Mouse (Mus musculus): ENCODE measurements at regions not wholly inside any gene's neighbourhood (a gene's known extent, or its start where the extent isn't known, plus 50 kb on each side); places are given as distances from the start of the nearest gene placed in this dataset.

- whole genome bisulfite sequencing, result 74% methylated on average over 7 of the region's 7 CpGs
These were observed 471.3 kb upstream of the Kcnab2 start for GRCm38 (mm10) chr4:152948956-152949355.

GRCm38 (mm10) chr4:152941159-152941558 lies 463.5 kb upstream of the Kcnab2 start:
- ATAC-seq (ENCODE audit: insufficient read depth, low FRiP score, low read depth), result no peak; the same call in 1 of the 2 replicates
- H3K4me3 ChIP-seq (replicated peaks), result no peak overlapping the region

More at GRCm38 (mm10) chr4:152948956-152949355, 471.3 kb upstream of the Kcnab2 start:
- Histone ChIP-seq H3K27ac (no peak overlapping the region), H3K9me3 (no peaks in the 10 kb centered on the region), H3K36me3 (no peaks in the 10 kb centered on the region), H3K9ac (no peak overlapping the region), H3K4me1 (peaks cover 7% of the 10 kb centered on the region; the same call in 1 of the 2 replicates), H3K27me3 (replicated peaks) (no peaks in the 10 kb centered on the region), H3K4me3 (replicated peaks) (no peak overlapping the region), H3K4me2 (no peak overlapping the region)
- ATAC-seq (ENCODE audit: insufficient read depth, low FRiP score, low read depth), result no peak

DNA sequence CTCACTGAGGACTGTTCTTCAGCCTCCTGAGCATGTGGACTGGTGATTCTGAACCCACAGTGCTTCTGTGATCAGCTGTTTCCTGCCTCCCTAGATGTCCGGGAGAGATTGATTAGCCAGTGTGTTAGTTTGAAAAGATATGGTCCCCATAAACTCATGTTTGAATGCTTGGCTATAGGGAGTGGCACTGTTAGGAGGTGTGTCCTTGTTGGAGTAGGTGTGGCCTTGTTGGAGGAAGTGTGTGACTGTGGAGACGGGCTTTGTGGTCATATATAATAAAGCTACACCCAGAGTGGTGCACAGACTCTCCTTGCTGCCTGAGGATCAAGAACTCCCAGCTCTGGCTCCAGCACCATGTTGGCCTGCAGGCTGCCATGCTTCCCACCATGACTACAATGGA lies 458.9 kb upstream of the Kcnab2 start:
- no peak overlapping the region for H3K9ac ChIP-seq
- WGBS, result 47% methylated on average over 2 of the region's 2 CpGs
- ATAC-seq (ENCODE audit: insufficient read depth, low FRiP score, low read depth), result no peak

More at GRCm38 (mm10) chr4:152941159-152941558, 463.5 kb upstream of the Kcnab2 start:
- Histone ChIP-seq H3K27me3 (replicated peaks) (no peaks in the 10 kb centered on the region), H3K4me1 (no peaks in the 10 kb centered on the region), H3K9ac (no peak overlapping the region), H3K27ac (no peak overlapping the region), H3K36me3 (no peaks in the 10 kb centered on the region), H3K4me2 (no peak overlapping the region), H3K9me3 (no peaks in the 10 kb centered on the region)
- WGBS, result 76% methylated on average over 8 of the region's 8 CpGs

DNA sequence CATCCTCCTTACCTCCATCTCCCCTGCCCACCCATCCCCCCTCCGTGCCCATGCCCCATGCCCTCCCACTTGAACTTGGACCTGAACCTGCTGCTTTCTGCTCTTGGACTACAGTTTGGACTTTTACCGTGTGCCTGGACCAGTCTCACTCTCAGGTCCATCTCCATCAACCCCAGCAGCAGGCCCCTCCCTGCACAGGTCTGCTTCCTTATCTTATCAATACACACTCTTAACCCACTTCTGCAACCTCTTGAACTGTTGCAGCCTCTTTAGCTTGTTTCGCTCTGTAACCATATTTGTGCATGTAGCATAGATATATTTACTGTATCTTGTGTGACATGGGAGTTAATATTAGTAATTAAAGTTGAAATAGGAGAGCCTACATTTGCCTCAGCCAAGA lies 457.8 kb upstream of the Kcnab2 start:
- ATAC-seq (ENCODE audit: insufficient read depth, low FRiP score, low read depth), result no peak
- Histone ChIP-seq H3K27me3 (replicated peaks) (no peaks in the 10 kb centered on the region), H3K4me2 (no peak overlapping the region), H3K9me3 (no peaks in the 10 kb centered on the region), H3K9ac (no peak overlapping the region), H3K36me3 (no peaks in the 10 kb centered on the region), H3K4me3 (replicated peaks) (no peak overlapping the region), H3K4me1 (no peaks in the 10 kb centered on the region), H3K27ac (no peak overlapping the region)
- WGBS, result 76% methylated on average over 3 of the region's 3 CpGs

More for the DNA sequence above, 458.9 kb upstream of the Kcnab2 start:
- Histone ChIP-seq H3K4me3 (replicated peaks) (no peak overlapping the region), H3K27me3 (replicated peaks) (no peaks in the 10 kb centered on the region), H3K4me1 (no peaks in the 10 kb centered on the region), H3K9me3 (no peaks in the 10 kb centered on the region), H3K36me3 (no peaks in the 10 kb centered on the region), H3K27ac (no peak overlapping the region), H3K4me2 (no peak overlapping the region)

DNA sequence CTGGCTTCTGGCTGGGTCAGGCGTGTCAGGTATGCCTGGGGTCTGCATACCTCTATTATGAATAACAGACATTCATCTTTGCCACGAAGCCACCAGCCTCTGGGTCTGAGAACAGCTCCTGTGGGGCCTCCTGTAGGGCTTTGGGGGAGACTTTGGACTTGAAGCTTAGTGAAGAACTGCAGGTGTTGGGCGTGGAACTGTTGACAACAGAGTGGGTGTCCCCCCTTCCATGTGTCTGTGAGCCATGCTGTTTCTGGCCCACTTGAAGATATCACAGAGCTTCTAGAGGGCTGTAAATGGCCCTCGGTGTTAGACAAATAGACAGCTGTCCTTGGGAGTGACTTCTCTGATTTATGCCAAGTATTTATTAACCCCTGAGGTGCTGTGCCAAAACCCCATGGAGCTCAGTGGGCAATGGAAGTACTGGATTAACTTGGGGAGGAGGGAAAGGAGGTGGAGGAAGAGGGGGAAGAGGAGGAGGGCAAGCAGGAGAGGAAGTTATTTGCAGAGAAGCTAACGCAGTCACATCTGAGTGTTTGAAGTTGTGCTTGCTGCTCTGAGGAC lies 450.8 kb upstream of the Kcnab2 start:
- Histone ChIP-seq H3K27me3 (replicated peaks) (no peaks in the 10 kb centered on the region), H3K9me3 (no peaks in the 10 kb centered on the region), H3K36me3 (no peaks in the 10 kb centered on the region), H3K4me2 (no peak overlapping the region), H3K4me3 (replicated peaks) (no peak overlapping the region), H3K9ac (no peak overlapping the region), H3K27ac (no peak overlapping the region), H3K4me1 (no peaks in the 10 kb centered on the region)
- no peak for ATAC-seq (ENCODE audit: insufficient read depth, low FRiP score, low read depth)
- 49% methylated on average over 5 of the region's 5 CpGs for WGBS

DNA sequence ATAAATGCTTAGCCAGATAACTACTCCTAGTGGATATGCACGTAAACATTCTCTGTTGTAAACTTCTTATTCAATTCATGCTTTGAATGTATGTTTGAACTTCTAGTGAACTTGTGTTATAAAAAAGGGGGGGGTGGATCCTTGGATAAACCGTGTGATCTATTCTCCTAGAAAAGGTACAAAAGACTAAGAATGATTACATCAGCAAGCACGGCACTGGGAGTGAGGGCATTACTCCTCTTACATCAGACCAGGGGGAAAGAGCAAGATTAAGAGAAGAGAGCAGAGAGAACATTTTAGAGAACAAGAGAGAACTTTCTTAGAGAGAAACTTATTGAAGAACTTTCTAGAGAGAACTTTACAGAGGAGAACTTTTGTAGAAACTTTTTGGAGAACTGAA lies 442.6 kb upstream of the Kcnab2 start:
- H3K4me3 ChIP-seq (replicated peaks), result no peak overlapping the region
- H3K36me3 ChIP-seq, result no peaks in the 10 kb centered on the region
- no peak for ATAC-seq (ENCODE audit: insufficient read depth, low FRiP score, low read depth)
- no peaks in the 10 kb centered on the region for H3K9me3 ChIP-seq
- H3K9ac ChIP-seq, result no peak overlapping the region
- no peak overlapping the region for H3K4me2 ChIP-seq
- no peaks in the 10 kb centered on the region for H3K4me1 ChIP-seq
- H3K27me3 ChIP-seq (replicated peaks), result no peaks in the 10 kb centered on the region
- H3K27ac ChIP-seq, result no peak overlapping the region
- WGBS, result 46% methylated on average over 3 of the region's 3 CpGs

DNA sequence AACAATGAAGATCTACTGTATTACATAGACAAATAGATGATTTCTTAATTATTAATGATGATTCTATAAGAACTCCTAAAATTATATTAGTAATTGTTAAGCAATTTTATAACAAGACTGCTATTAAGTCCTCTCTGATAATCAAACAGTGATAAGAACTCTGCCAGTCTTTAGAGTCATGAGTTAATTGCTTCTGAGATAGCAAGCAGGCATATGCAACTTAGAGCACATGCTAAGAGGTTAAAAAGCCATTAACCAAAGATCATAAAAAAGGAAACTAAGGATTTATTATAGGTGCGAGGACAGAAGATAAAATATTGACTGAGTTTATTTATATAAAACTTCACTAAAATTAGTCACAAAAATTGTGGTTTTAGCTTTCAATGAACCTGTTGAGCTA lies 442.2 kb upstream of the Kcnab2 start:
- Histone ChIP-seq H3K4me3 (replicated peaks) (no peak overlapping the region), H3K36me3 (no peaks in the 10 kb centered on the region), H3K9ac (no peak overlapping the region), H3K27ac (no peak overlapping the region), H3K4me2 (no peak overlapping the region), H3K9me3 (no peaks in the 10 kb centered on the region), H3K27me3 (replicated peaks) (no peaks in the 10 kb centered on the region), H3K4me1 (no peaks in the 10 kb centered on the region)
- 58% methylated on average over 1 of the region's 1 CpGs for WGBS
- no peak for ATAC-seq (ENCODE audit: insufficient read depth, low FRiP score, low read depth)

- H3K27ac ChIP-seq, result no peak overlapping the region
- no peak overlapping the region for H3K4me3 ChIP-seq (replicated peaks)
- H3K4me2 ChIP-seq, result no peak overlapping the region
- no peaks in the 10 kb centered on the region for H3K27me3 ChIP-seq (replicated peaks)
- no peak for ATAC-seq (ENCODE audit: insufficient read depth, low FRiP score, low read depth)
- H3K36me3 ChIP-seq, result no peaks in the 10 kb centered on the region
- H3K9me3 ChIP-seq, result no peaks in the 10 kb centered on the region
- H3K4me1 ChIP-seq, result no peaks in the 10 kb centered on the region
- no peak overlapping the region for H3K9ac ChIP-seq
- 28% methylated on average over 7 of the region's 7 CpGs for WGBS
These were observed 438.9 kb upstream of the Kcnab2 start for GRCm38 (mm10) chr4:152916576-152916975.

DNA sequence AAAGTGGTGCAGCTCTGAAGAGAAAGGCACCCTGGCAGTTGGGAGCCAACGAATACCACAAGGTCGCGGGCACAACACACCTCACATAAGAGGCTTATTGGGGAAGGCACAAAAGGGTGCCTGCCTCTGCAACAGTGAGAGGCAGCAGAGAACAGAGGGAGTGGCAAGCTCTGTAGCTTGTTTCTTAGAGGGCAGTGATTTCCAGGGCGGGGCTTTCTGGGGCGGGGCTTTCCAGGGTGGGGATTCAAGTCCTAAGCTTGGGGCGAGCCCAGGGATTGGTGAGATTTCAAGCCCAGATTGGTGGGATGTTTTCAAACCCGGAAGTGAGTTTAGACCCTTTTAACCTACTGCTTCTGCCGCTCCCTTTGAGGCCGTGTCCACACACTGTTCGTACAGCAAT lies 435.8 kb upstream of the Kcnab2 start:
- ATAC-seq (ENCODE audit: insufficient read depth, low FRiP score, low read depth), result no peak
- no peak overlapping the region for H3K4me2 ChIP-seq

DNA sequence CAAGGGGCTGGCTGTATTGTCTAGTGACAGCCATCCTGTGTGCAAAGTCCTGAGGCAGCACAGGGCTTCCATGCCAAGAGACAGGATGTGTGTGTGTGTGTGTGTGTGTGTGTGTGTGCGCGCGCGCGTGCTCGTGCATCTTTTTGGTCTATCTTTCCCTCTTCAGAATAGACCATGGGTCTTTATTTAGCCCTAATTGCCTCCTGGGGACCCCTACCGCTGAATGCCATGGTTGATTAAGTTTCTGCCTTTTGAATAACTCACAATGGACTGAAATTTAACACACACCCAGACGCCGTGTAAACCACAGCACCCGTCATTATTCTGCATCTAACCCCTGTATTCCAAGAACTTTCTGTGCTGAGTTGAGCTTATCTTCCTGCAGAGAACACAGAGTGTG lies 435.2 kb upstream of the Kcnab2 start:
- Histone ChIP-seq H3K9ac (no peak overlapping the region), H3K27ac (no peak overlapping the region), H3K4me3 (replicated peaks) (no peak overlapping the region), H3K4me1 (no peaks in the 10 kb centered on the region), H3K4me2 (no peak overlapping the region), H3K27me3 (replicated peaks) (no peaks in the 10 kb centered on the region), H3K9me3 (no peaks in the 10 kb centered on the region), H3K36me3 (no peaks in the 10 kb centered on the region)
- no peak for ATAC-seq (ENCODE audit: insufficient read depth, low FRiP score, low read depth)
- 82% methylated on average over 10 of the region's 10 CpGs for WGBS

More for the DNA sequence above, 435.8 kb upstream of the Kcnab2 start:
- no peaks in the 10 kb centered on the region for H3K27me3 ChIP-seq (replicated peaks)
- no peaks in the 10 kb centered on the region for H3K4me1 ChIP-seq
- H3K36me3 ChIP-seq, result no peaks in the 10 kb centered on the region
- H3K9me3 ChIP-seq, result no peaks in the 10 kb centered on the region
- no peak overlapping the region for H3K4me3 ChIP-seq (replicated peaks)
- WGBS, result 28% methylated on average over 10 of the region's 10 CpGs
- no peak overlapping the region for H3K9ac ChIP-seq
- no peak overlapping the region for H3K27ac ChIP-seq

DNA sequence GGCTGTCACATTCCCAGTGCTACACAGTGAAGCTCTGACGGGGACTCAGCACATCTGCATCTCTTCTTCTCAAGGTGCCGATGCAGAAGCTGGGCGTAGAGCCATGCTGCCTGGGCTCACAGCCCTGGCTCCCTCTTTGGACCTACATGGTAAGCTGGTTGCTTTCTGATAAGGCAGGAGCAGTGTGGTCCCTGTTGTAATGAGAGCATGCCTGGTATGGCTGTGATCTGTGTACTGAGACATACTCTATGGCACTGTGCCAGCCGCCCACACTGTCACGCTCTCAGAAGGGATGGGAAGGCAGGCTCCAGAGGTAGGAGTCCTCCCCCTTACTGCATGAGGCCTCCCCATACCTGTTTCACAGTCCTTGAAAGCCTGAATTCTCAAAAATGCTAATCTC lies 430.6 kb upstream of the Kcnab2 start:
- ATAC-seq (ENCODE audit: insufficient read depth, low FRiP score, low read depth), result no peak
- no peaks in the 10 kb centered on the region for H3K36me3 ChIP-seq
- 62% methylated on average over 5 of the region's 5 CpGs for WGBS
- no peak overlapping the region for H3K4me2 ChIP-seq
- H3K9me3 ChIP-seq, result no peaks in the 10 kb centered on the region
- no peak overlapping the region for H3K9ac ChIP-seq
- H3K4me3 ChIP-seq (replicated peaks), result no peak overlapping the region
- H3K4me1 ChIP-seq, result no peaks in the 10 kb centered on the region
- no peak overlapping the region for H3K27ac ChIP-seq
- no peaks in the 10 kb centered on the region for H3K27me3 ChIP-seq (replicated peaks)

- no peak for ATAC-seq (ENCODE audit: insufficient read depth, low FRiP score, low read depth)
- Histone ChIP-seq H3K4me3 (replicated peaks) (no peak overlapping the region), H3K27me3 (replicated peaks) (no peaks in the 10 kb centered on the region), H3K9me3 (no peaks in the 10 kb centered on the region), H3K9ac (no peak overlapping the region), H3K36me3 (no peaks in the 10 kb centered on the region), H3K4me1 (no peaks in the 10 kb centered on the region), H3K27ac (no peak overlapping the region), H3K4me2 (no peak overlapping the region)
- 78% methylated on average over 11 of the region's 11 CpGs for WGBS
These were observed 425.2 kb upstream of the Kcnab2 start for GRCm38 (mm10) chr4:152902851-152903250.

GRCm38 (mm10) chr4:152900049-152900448 lies 422.4 kb upstream of the Kcnab2 start:
- ATAC-seq (ENCODE audit: insufficient read depth, low FRiP score, low read depth), result no peak
- H3K27me3 ChIP-seq (replicated peaks), result 0 out of 2 replicates have a peak, but pooled peaks cover 3% of the 10 kb centered on the region

More at GRCm38 (mm10) chr4:152900049-152900448, 422.4 kb upstream of the Kcnab2 start:
- no peak overlapping the region for H3K9ac ChIP-seq
- H3K4me1 ChIP-seq, result no peaks in the 10 kb centered on the region
- no peaks in the 10 kb centered on the region for H3K36me3 ChIP-seq
- H3K4me2 ChIP-seq, result no peak overlapping the region
- no peak overlapping the region for H3K27ac ChIP-seq
- no peak overlapping the region for H3K4me3 ChIP-seq (replicated peaks)
- no peaks in the 10 kb centered on the region for H3K9me3 ChIP-seq
- 71% methylated on average over 4 of the region's 4 CpGs for WGBS
